Mouse (Mus musculus) midbrain, embryonic 14.5 days (tissue): ENCODE results near the gene Napb. TPM values are rescaled to one million over a fixed set of nuclear protein-coding genes. Genes with fewer than 3 reads are reported as not detected.

Experiments
- ATAC-seq: fragments of 200-750 bp; cut with Nextera tagmentation; 2 replicates; pipeline ENCODE4 v1.8.0; 2017; ENCODE audit warnings: moderate number of reproducible peaks, moderate library complexity; ENCODE audit not compliant: low FRiP score, low TSS enrichment
- DNase-seq: peaks from one replicate; pipeline ENCODE4 v3.0.0-alpha.2; 2015
- H3K27ac ChIP-seq: fragments of 300-500 bp; sonication (generic); replicated peaks from 2 replicates; pipeline ENCODE4 v1.5.1; 2014; ENCODE audit warnings: mild to moderate bottlenecking, low read depth, low read length, moderate library complexity
- H3K27me3 ChIP-seq: fragments of 300-500 bp; sonication (generic); 2 replicates; pipeline ENCODE4 v1.6.1; 2014; ENCODE audit warnings: low read length, control low read depth, mixed read lengths; ENCODE audit not compliant: control insufficient read depth, insufficient read depth
- H3K36me3 ChIP-seq: fragments of 300-500 bp; sonication (generic); 2 replicates; pipeline ENCODE4 v1.6.1; 2014; ENCODE audit warnings: low read length, control low read depth; ENCODE audit not compliant: control insufficient read depth, insufficient read depth
- H3K4me1 ChIP-seq: fragments of 300-500 bp; sonication (generic); 2 replicates; pipeline ENCODE4 v1.6.1; 2014; ENCODE audit warnings: mild to moderate bottlenecking, antibody characterized with exemption, low read length, control low read depth; ENCODE audit not compliant: control insufficient read depth, insufficient read depth
- H3K4me2 ChIP-seq: fragments of 300-500 bp; sonication (generic); 2 replicates; pipeline ENCODE4 v1.6.1; 2014; ENCODE audit warnings: mild to moderate bottlenecking, low read length, moderate library complexity
- H3K4me3 ChIP-seq: fragments of 300-500 bp; sonication (generic); replicated peaks from 2 replicates; pipeline ENCODE4 v1.5.1; 2014; ENCODE audit warnings: low read depth, low read length
- H3K9ac ChIP-seq: fragments of 300-500 bp; sonication (generic); replicated peaks from 2 replicates; pipeline ENCODE4 v1.6.1; 2014; ENCODE audit warnings: mild to moderate bottlenecking, low read length, moderate library complexity
- H3K9me3 ChIP-seq: fragments of 300-500 bp; sonication (generic); 2 replicates; pipeline ENCODE4 v1.6.1; 2016; ENCODE audit warnings: low read length, control low read depth, mixed read lengths; ENCODE audit not compliant: control insufficient read depth
- WGBS: fragments of 180-500 bp; shearing (Covaris S2); extraction: QIAGEN DNeasy Blood & Tissue Kit; methylation state at CpG from one replicate; pipeline ENCODE4 v1.1.7; 2014; 5-methylcytosine and 5-hydroxymethylcytosine counted together
- polyA plus RNA-seq: library from polyadenylated mRNA; unstranded; fragments of >200 nt; fragmentation: Nextera tagmentation; extraction: Ambion mirVana; gene quantifications from 2 replicates; pipeline ENCODE4 v1.2.1, GENCODE M21; 2014

Napb gene
- polyA plus RNA-seq, 1 experiment from 2014 or later: 78.1 TPM

GRCm38 (mm10) chr2:148680775-148681291, 51.4 kb downstream of the Napb start, which contains the start of gene Gzf1:
TSS of gene Gzf1 (plus strand) at chr2:148681023.
- under 1% methylated on average over 39 of the region's 39 CpGs for WGBS
- peak within 1 kb of the TSS; percentile 85 for H3K27ac ChIP-seq
- no peaks in the 10 kb centered on the region for H3K9me3 ChIP-seq
- peak within 1 kb of the TSS; percentile 77 for H3K9ac ChIP-seq
- H3K4me3 ChIP-seq: peak within 1 kb of the TSS; percentile 72
- H3K4me2 ChIP-seq: peak within 1 kb of the TSS; percentile 89
- DNase-seq (peak; percentile 100), ATAC-seq (peak; percentile 93)
- H3K4me1 ChIP-seq: peaks cover 36% of the 10 kb centered on the region
- H3K36me3 ChIP-seq: peaks cover 34% of the 10 kb centered on the region
- no peaks in the 10 kb centered on the region for H3K27me3 ChIP-seq

GRCm38 (mm10) chr2:148679346-148679745, 52.9 kb downstream of the Napb start:
- H3K4me1 ChIP-seq: peaks cover 36% of the 10 kb centered on the region
- H3K4me2 ChIP-seq: peak overlapping the region; percentile 89
- peaks cover 29% of the 10 kb centered on the region for H3K36me3 ChIP-seq
- H3K4me3 ChIP-seq: 0 out of 2 replicates have a peak overlapping the region, but pooled peaks have one; percentile 4
- H3K9ac ChIP-seq: 0 out of 2 replicates have a peak overlapping the region, but pooled peaks have one; percentile 12
- no peaks in the 10 kb centered on the region for H3K27me3 ChIP-seq
- no peaks in the 10 kb centered on the region for H3K9me3 ChIP-seq
- H3K27ac ChIP-seq: peak overlapping the region; percentile 68
- 3% methylated on average over 9 of the region's 9 CpGs for WGBS
- peak; percentile 7 for ATAC-seq
- DNase-seq: peak; percentile 77

GRCm38 (mm10) chr2:148677801-148678200, 54.5 kb downstream of the Napb start:
- peak overlapping the region; percentile 28; the same call in 1 of the 2 replicates for H3K9ac ChIP-seq
- peak; percentile 59 for ATAC-seq
- peak; percentile 93 for DNase-seq
- H3K36me3 ChIP-seq: peaks cover 20% of the 10 kb centered on the region
- peak overlapping the region; percentile 42 for H3K4me3 ChIP-seq
- H3K4me1 ChIP-seq: peaks cover 50% of the 10 kb centered on the region
- H3K4me2 ChIP-seq: peak overlapping the region; percentile 59
- H3K9me3 ChIP-seq: no peaks in the 10 kb centered on the region
- no peaks in the 10 kb centered on the region for H3K27me3 ChIP-seq
- H3K27ac ChIP-seq: peak overlapping the region; percentile 73
- WGBS: 2% methylated on average over 26 of the region's 26 CpGs

GRCm38 (mm10) chr2:148672199-148673096, 59.8 kb downstream of the Napb start, which contains the start of gene Nxt1:
TSS of gene Nxt1 (plus strand) at chr2:148672601.
- 1% methylated on average over 58 of the region's 58 CpGs for WGBS
- H3K4me3 ChIP-seq: peak within 1 kb of the TSS; percentile 74

GRCm38 (mm10) chr2:148663458-148663857, 68.8 kb downstream of the Napb start:
- Histone ChIP-seq H3K27me3 (no peaks in the 10 kb centered on the region), H3K9me3 (no peaks in the 10 kb centered on the region), H3K4me3 (no peak overlapping the region), H3K4me2 (no peak overlapping the region), H3K27ac (no peak overlapping the region), H3K4me1 (no peaks in the 10 kb centered on the region), H3K9ac (no peak overlapping the region), H3K36me3 (no peaks in the 10 kb centered on the region)
- no peak for ATAC-seq
- DNase-seq: no peak
- WGBS: 98% methylated on average over 1 of the region's 1 CpGs

More at GRCm38 (mm10) chr2:148672199-148673096, 59.8 kb downstream of the Napb start, which contains the start of gene Nxt1:
- Histone ChIP-seq H3K4me2 (peak within 1 kb of the TSS; percentile 78), H3K27me3 (no peaks in the 10 kb centered on the region), H3K9me3 (no peaks in the 10 kb centered on the region), H3K36me3 (peaks cover 20% of the 10 kb centered on the region), H3K4me1 (peaks cover 20% of the 10 kb centered on the region), H3K9ac (peak within 1 kb of the TSS; percentile 76), H3K27ac (peak within 1 kb of the TSS; percentile 82)
- ATAC-seq: peak; percentile 100
- DNase-seq: peak; percentile 99

GRCm38 (mm10) chr2:148654961-148655360, 77.3 kb downstream of the Napb start:
- no peaks in the 10 kb centered on the region for H3K36me3 ChIP-seq
- ATAC-seq (peak; percentile 54; the same call in 1 of the 2 replicates), DNase-seq (peak; percentile 88)
- no peak overlapping the region for H3K9ac ChIP-seq
- WGBS: 2% methylated on average over 3 of the region's 3 CpGs
- H3K4me1 ChIP-seq: peaks cover 7% of the 10 kb centered on the region
- H3K4me3 ChIP-seq: no peak overlapping the region
- H3K9me3 ChIP-seq: no peaks in the 10 kb centered on the region
- no peak overlapping the region for H3K4me2 ChIP-seq
- H3K27ac ChIP-seq: no peak overlapping the region
- H3K27me3 ChIP-seq: no peaks in the 10 kb centered on the region

GRCm38 (mm10) chr2:148650587-148651357, 81.5 kb downstream of the Napb start:
- ATAC-seq (peak; percentile 65), DNase-seq (peak; percentile 71)
- no peaks in the 10 kb centered on the region for H3K9me3 ChIP-seq
- 0 out of 2 replicates have a peak overlapping the region, but pooled peaks have one; percentile 1 for H3K27ac ChIP-seq
- under 1% methylated on average over 3 of the region's 3 CpGs for WGBS
- H3K27me3 ChIP-seq: no peaks in the 10 kb centered on the region
- no peak overlapping the region for H3K4me2 ChIP-seq
- peaks cover 7% of the 10 kb centered on the region for H3K4me1 ChIP-seq
- H3K9ac ChIP-seq: no peak overlapping the region
- H3K4me3 ChIP-seq: no peak overlapping the region
- H3K36me3 ChIP-seq: no peaks in the 10 kb centered on the region

GRCm38 (mm10) chr2:148644421-148645000, 87.8 kb downstream of the Napb start:
- no peaks in the 10 kb centered on the region for H3K4me1 ChIP-seq
- no peaks in the 10 kb centered on the region for H3K27me3 ChIP-seq
- ATAC-seq: no peak
- DNase-seq: no peak
- H3K4me2 ChIP-seq: no peak overlapping the region
- H3K4me3 ChIP-seq: no peak overlapping the region
- H3K9me3 ChIP-seq: no peaks in the 10 kb centered on the region
- H3K27ac ChIP-seq: no peak overlapping the region
- H3K9ac ChIP-seq: no peak overlapping the region
- H3K36me3 ChIP-seq: no peaks in the 10 kb centered on the region
- WGBS: 86% methylated on average over 6 of the region's 6 CpGs
